Mouse (Mus musculus) liver (tissue): ENCODE data around the gene Tm6sf2.
A peak's percentile ranks its signal among the peaks of the same experiment; 100 is the strongest.
"Not testable (repeated sequence)": the region's sequence is repeated elsewhere in the genome, so short reads cannot be mapped to it uniquely, and the experiment has no call there.

Source experiments
- DNase-seq: peaks from one replicate; pipeline ENCODE4 v3.0.0-alpha.2; 2020; ENCODE audit warnings: mixed read lengths

The Tm6sf2 gene

DNA sequence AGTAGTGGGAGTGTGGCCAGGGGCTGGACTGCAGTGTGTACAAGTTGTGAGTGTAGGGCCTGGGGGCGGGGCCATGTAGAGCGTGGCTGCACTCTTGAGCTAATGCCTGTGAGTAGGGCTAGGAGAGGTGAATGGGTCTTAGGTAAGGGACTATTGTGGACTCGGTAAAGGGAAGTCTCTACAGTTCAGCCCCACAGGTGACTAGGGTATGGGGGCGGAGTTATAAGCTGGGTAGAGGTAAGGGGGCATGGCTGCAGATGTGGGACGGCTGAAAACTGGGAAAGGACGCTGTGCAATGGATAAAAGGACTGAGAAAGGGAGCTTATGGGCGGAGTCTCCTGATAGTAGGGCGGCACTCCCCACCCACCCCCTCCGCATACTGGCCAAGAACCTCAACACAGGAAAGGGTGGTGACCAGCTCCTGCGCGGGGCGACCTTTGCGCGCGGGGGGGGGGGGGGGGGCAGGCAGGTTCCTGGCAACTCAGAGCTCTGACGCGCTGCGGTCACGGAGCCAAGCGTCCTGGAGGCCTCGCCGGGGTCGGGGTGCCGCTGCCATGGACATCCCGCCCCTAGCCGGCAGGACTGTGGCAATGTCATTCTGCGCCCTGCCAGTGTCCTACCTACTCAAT lies at the start of gene Tm6sf2:
Tm6sf2 (plus strand) TSS at position 484 of the 629 bp plus-strand sequence.
- peak; percentile 61 for DNase-seq

DNA sequence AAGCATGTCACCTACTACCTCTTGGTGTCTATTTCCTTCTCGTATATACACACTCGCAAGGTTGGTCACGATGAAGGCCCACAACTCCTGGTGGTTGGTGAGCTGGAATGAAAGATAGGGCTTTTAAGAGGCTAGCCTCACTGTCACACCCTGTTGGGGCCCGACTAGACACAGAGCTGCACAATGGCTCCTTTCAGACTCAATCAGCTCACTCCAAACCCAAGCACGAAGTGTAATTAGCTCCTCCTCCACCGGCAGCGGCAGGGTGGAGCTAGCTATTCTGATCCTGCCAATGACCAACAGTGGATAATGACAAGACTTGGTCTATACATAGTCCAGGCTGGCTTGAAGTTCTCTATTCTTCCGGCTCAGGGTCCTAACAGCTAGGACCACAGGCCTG lies 49.1 kb upstream of the Tm6sf2 start:
- no peak for DNase-seq

DNA sequence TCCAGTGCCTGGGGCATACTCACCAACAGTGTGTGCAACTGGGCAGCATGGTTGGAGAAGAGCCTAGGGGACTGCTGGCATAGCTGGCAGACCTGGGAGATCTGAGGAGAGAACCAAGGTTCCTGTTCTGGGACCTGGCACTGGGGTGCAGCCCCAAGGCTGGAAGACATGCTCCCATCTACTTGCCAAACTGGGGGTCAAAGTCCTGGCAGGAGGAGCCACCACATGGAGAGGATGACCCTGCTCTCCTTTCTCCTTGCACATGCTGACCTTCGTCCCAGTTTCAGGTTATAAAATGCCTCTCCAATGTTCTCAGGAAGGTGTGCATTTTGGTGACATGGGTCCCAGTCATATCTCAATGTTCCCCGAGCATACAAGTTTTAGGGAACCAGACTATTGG lies 46.6 kb upstream of the Tm6sf2 start:
- DNase-seq = no peak

DNA sequence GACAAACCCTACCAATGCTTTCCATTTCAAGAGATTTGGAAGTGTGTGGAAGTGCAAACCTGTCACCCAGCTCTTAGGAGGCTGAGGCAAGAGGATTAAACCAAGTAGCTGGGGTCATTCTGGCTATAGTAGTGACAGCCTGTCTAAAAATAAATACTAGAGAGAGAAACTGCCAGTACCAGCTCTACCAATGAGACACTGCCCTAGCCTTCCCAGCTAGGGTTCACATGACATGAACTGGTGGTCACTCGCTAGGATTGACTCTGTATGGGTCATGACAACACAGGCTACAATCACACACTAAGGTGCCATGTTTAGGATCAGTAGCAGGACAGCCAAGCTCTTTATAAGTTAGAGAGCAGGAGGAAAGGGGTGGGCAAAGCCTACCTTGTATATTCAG lies 42.5 kb upstream of the Tm6sf2 start:
- DNase-seq = no peak

DNA sequence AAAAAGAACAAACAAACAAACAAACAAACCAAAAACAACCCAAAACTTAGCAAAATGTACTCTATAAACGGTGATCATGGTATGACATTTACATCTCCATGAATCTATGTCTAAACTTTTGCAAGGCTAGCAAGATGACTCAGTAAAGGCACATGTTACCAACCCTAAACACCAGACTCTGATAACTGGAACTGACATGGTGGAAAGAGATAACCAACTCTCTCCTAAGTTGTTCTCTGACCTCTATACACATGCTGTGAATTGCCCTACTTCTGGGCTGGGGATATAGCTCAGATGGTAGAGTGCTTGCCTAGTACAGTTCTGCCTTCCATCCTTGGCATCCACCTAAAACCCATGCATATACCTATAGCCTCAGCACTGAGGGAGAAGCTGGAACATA lies 34.7 kb upstream of the Tm6sf2 start:
- DNase-seq = no peak

DNA sequence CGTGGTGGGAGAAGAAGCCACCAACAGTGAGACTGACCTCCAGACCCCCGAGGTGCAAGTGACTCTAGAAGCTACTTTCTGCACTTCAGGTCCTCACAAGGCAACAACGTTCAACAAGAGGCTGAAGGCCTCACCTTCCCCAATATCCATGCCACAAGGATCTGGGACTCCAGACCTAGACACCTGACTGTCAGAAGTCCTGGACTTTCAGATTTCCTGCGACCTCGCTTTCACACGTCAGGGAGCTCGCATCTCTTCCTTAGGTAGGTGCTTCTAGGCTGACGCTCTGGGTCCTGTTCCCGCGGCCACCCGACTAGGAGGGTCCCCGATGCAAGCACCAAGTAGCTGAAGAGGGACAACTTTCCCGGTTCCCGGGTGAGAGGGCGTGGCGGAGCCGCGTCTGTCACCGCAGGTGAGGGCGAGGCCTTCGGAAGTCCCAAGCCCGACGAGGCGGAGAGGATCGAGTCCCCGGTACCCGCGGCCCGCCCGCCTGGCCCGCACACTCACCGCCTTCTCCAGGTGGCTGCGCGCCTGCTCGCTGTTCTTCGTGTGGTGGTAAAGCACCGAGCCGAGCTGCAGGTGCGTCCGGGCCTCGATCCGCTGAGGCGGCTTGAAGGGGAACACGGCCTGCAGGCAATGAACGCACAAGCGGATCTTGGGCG lies 30.7 kb upstream of the Tm6sf2 start:
- DNase-seq = peak; percentile 68

DNA sequence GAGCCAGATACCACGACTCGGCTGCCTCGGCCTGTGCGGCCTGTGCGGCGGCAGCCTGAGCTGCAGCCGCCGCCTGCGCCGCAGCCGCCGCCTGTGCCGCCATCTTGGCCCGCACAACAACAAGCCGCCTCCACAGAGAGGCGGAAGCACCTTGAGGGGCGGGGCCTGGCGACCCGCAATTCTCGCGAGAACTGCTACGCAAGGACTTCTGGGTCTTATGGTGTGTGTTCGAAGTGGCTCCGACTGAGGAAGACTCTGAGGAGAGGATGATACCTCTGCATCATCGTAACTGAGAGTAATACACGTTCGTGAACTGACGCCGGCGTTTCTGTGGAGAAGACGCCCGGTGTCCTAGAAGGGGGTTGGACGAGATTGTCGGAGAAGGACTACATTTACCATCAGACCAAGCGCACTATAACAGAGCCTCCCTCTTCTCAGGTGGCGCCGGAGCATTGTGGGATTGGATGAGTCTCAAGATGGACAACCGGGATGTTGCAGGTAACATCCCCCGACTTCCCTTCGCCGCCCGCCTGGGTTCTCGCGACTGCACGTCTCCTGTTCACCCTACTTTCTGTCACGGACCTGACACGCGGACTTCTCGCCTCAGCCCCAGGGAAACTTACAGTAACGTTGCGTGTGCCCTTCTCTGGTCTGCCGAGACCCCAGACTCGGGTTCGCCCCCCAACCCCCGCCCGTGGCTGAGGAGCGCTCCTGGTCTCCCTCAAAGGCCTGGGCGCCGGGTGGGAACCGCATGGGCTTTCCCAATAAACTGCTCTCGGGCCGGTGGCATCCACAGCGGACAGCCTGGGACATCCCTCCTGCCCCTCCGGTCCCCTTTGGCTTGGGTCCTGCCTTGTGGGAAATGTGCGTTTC lies 29.9 kb upstream of the Tm6sf2 start, which contains the start of the genes Mau2 and Sugp1:
Mau2 (minus strand) TSS at position 152 of the 873 bp plus-strand sequence.
Sugp1 (plus strand) TSS at position 231 of the 873 bp plus-strand sequence.
- peak; percentile 98 for DNase-seq

DNA sequence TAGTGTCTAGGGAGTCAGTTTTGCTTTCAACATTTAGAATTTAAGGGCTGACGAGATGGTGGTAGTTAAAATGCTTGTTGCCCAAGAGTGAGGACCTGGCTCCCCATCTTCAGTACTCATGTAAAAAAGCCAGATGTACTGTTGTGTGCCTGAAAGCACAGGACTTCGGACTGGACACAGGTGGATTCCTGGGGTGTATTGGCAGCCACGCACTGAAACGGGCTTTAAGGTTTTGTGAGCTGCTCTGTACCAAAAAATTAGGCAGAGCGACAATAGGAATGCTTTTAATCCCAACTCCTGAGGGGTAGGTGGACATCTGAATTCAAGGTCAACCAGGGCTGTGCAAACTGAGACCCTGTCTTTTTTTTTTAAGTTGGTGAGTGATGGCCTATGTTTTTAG lies 28.7 kb upstream of the Tm6sf2 start:
- DNase-seq = no peak

DNA sequence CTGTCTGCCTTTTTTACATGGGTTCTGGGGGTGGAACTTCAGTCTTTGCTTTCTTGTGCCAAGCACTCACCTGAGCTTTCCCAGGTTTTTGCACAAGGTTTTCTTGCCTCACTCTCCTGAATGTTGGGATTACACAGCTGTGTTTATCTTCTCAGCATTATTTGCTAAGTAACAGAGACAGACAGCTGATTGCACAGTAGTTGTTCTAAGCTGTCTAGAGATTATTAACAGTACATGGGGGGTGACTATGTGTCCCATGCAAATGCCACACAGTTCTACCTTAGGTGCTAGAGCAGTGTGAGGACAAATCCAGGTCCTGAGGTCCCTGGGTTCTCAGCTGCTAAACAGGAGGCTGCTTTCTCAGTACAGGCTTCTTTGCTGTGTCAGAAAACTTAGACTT lies 23.1 kb upstream of the Tm6sf2 start:
- DNase-seq = no peak

DNA sequence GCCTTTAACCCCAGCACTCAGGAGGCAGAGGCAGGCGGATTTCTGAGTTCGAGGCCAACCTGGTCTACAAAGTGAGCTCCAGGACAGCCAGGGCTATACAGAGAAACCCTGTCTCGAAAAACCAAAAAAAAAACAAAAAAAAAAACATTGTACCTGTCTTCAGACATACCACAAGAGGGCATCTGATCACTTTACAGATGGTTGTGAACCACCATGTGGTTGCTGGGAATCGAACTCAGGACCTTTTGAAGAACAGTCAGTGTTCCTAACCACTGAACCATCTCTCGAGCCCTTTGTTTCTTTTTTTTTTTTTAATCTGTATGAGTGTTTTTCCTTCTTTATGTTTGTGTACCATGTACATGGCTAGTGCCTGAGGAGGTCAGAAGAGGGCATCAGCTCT lies 22.3 kb upstream of the Tm6sf2 start:
- not testable (repeated sequence) for DNase-seq

DNA sequence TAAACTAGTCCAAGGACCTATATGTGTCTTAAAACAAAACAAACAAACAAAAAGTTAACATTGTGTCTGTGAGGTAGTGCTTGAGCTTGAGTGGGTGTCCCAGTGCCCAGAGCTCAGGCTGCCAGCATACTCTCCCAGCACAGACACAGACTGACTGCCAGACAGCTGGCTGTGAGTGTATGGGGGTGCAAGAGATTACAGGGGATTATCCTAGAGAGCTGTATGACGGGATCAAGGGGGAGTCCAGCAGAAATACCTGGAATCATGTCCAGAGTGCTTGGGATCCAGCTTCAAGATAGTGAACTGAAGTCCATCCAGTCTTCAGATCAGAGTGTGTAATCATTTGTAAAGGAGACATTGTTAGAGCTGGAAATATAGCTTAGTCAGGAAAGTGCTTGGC lies 15.0 kb upstream of the Tm6sf2 start:
- DNase-seq = no peak

DNA sequence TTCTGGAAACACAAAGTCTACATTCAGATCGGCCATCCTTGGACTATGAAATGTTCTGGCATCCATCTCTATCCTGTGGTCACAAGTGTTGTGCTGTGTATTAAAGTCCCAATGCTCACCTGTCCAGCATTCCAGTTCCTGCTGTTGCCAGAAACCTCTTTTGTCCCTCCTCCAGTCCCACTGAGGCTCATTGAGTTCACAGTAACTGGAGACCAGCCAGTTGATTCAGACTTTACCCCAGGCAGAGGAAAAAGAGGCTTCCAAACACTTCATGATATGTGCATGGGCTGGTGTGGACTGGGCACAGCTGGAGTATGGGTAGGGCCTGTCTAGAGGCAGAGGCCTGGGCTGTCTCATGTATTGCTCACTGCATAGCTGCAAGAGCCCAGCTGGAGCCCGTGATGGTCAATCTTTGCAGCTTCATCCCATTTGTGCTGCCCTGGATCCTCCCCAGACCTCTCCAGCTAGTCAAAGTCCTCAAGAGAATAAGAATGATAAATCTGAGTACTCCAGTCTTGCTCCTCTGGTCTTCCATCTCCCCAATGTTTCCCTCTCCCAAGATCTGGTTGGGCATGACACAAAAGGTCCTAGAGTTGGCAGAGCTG lies 786 bp upstream of the Tm6sf2 start:
- DNase-seq = no peak

DNA sequence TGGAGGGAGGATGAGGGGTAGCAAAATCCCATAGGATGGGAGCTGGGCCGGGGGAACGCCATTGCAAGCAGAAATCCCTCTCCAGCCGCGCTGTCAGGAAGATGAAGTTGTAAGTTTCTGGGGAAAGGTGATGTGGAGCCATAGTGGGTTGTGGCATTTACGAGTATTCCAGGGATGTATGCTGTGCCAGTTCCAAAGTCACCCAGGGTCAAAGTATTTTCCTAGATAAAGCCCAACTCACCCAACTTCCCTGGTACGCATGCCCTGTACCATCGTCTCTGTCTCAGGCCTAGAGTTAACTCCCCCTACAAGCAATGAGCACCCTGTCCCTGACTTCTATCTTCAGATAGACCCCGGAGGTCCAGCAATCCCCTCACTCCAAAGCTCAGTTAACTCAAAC lies 396 bp downstream of the Tm6sf2 start:
- DNase-seq = no peak

DNA sequence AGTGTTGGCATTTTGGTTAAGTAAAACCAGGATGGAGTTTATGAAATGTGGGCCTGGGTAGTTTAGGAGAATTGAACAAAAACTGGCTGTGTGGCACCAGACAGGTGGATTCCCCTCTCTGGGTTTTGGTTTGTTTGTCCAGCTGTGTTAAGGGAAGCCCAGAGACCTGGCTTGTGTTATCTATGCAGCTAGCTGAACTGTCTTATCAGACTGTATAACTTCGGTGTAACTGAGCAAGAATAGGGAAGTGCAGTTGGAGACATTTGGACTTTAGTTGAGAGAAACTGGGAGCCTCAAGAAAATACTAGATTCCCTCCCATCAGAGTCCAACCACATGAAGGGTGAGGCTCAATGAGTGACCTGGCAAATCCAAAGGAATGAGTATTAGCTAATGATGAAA lies 958 bp downstream of the Tm6sf2 start:
- no peak for DNase-seq

DNA sequence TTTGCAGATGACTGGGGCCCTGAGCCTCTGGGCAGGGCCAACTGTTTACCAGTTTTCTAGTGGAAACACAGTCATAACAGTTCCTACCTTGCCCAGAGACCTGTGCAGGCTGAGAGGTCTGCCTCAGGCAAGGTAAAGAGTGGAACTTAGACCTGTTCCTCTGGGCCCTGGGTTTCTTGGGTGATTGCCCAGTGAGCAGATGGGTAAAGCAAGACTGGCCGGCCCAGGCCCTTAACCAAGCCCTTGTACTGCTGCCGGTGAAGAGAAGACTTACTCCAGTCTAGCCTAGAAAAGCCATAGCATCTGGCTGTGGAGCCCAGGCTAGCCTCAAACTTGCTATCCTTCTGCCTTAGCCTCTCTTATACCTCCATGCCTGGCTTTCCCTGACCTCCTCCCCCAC lies 9.3 kb downstream of the Tm6sf2 start:
- DNase-seq = no peak

DNA sequence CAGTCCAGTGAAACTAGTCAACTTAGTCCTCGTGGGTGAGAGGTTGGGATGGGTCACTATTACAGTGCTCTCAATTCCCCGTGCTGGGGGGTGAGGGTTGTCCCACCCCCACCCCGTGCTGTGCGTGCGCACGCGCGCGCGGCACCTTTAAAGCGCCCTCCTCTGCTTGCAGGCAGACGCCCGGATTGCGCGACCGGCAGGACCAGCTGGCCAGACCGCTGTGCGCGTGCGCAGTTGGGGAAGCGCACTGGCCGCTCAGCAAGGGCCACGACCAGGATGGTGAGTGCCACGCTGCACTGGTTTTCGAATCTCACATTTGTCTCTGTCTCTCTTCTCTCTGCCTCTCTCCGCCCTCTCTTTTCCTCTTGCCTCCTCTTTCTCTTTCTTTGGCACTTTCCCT lies 10.6 kb downstream of the Tm6sf2 start, which contains the start of gene Hapln4:
Hapln4 (plus strand) TSS at position 173 of the 400 bp plus-strand sequence.
- peak; percentile 55 for DNase-seq

DNA sequence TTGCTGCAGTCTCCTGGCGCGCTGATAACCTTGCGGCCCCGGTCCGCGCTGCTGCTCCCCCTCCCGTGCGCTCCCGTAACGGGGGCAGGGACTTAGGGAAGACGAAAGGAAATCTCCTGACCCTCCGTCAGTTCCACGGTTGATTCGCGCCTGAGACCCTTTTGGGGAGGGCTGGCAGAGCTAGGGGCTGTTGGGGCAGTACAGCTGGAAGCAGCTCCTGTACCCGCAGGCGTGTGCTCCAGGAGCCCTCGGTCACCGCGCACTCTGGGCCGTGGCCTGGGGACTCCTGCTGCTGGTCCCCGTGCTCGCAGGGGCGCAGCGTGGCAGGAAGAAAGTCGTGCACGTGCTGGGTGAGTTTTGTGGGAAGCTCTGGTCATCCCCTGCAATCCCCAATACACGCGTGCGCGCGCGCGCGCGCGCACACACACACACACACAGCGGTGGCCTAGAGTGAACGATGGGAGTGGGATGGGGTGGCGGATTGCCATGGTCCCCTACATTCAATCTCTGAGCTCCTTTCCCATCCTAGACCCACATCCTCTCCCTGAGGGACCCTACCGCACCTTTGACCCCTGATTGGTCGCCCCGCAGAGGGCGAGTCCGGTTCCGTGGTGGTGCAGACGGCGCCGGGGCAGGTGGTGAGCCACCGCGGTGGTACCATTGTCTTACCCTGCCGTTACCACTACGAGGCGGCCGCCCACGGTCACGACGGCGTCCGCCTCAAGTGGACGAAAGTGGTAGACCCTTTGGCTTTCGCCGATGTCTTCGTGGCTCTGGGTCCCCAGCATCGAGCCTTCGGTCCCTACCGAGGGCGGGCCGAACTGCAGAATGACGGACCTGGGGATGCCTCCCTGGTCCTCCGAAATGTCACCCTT lies 11.7 kb downstream of the Tm6sf2 start:
- no peak for DNase-seq

DNA sequence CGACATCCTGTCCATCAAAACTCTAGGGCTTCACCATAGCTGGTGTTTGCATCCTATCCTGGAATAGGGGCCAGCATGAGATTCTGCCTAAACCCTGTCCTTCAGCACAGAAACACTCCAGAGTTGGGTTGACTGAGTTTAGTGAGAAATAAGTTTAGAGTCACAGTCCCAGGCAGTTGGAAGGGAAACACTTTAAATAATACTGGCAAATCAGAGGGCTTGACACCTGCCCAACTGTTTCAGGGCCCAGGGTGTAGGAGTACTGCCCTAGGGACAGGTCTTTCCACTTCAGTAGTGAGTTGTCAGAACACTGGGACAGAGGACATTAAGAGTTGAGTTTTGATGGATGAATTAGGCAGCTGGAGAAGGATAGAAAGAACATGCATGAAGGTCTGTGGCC lies 13.4 kb downstream of the Tm6sf2 start:
- no peak for DNase-seq

DNA sequence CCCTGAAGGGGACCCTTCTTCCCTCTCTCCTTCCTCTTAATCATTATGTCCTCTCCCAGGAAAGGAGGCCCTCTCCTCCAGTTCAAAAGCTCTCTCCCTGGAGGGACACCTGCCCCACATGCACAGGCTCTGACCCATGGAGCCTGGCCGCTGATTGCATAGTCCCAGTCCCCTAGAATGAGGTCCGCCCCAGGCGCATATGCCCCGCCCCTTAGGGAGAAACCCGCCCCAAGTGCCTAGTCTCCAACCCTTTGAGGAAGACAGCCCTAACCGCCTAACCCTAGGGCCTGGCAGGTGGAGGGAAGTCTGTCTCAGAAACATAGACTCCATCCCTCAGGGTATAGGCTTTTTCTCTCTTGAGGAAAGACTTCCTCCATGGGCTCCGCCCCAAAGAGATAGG lies 14.5 kb downstream of the Tm6sf2 start:
- DNase-seq = peak; percentile 25

DNA sequence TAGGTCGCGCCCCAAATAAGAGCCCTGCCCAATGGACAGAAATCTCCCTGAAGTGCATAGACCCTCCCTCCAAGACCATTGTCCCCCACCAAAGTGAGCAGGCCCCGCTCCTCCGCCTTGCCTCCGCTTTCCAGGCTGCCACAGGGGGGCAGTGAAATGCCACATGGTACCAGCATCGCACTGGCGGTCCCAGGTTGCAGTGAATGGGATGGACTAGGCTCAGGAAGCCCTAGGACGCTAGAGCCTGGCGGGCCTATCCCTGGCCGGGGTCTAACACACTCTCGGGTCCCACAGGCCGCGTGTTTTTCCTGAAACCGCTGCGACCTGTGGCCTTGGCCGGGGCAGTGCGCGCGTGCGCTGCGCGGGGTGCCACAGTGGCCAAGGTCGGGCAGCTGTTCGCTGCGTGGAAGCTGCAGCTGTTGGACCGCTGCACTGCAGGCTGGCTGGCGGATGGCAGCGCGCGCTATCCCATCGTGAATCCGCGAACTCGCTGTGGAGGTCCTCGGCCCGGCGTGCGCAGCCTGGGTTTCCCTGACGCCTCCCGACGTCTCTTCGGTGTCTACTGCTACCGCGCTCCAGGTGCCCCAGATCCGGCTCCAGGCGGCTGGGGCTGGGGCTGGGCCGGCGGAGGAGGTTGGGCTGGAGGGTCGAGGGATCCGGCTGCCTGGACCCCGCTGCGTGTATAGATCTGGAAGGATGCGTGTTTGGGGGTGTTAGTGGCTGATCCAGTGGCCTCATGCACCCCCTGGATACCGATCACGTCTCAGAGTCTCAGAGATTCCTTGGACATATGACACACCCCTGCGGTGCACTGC lies 15.3 kb downstream of the Tm6sf2 start:
- DNase-seq = peak; percentile 38

DNA sequence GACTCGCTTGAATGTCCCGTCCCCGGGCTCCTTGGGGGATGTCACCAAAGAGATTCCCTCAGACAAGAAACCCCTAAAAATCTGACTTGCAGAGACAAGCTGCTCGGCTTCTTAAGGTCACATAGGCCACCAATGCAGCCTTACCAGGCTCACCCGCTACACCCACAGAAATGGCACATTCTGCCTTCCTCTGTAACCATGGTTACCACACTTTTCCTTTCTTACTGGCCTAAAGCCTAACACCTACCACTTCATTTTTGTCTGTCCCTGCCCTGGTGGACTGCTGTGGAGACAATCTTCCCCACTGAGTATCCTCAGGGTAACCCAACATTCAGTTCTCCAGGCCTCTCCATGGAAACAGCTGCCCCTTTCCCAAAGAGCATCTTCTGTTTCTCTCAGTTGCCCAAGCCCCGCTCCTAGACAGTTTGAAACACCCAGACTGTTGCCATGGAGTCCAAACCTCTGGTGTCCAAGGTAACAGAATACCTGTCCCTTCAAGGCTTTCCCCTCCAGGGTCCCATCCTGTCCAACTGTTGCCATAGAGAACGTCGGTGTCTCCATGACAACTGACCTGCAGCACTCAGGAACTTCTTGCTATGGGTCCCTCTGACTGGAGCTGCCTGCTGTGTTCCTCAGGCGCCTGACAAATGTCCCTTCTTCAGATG lies 16.7 kb downstream of the Tm6sf2 start:
- DNase-seq = no peak
